Mouse (Mus musculus): Measurements from ENCODE around the gene Bspry. TPM values are rescaled to one million over a fixed set of nuclear protein-coding genes. Genes with fewer than 3 reads are reported as not detected.

Gene Bspry
- total and polyA plus RNA-seq, 3 experiments: 0.19 to 0.50 TPM; not detected in 1

DNA sequence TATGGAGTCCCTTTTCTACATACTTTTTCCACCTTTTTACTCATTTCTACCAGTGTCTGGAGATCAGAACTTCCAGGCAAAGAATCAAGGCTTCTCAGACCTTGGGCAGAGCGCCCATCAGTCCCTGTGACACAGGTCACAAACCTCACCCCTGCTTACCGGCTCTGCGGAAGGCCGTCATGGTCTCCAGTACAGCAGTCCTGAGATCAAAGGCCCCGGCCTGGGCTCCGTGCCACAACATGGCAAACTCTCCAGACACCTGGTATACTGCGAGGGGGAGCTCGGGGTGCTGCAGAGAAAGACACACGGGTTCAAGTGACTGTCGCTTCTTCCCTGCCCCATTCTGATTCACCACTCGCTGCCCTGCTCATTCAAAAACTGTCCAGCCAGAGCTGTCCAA is 30.1 kb downstream of the Bspry start:
- no peak overlapping the region for H3K27ac ChIP-seq (ENCODE audit: control insufficient read depth, low read depth, low read length)
- TF ChIP-seq E2F4 (IDR thresholded peaks at IDR 0.05; ENCODE audit: borderline replicate concordance, low read depth, low read length) (no peak), SMC3 (IDR thresholded peaks at IDR 0.05; ENCODE audit: low read depth, low read length) (no peak), GATA1 (IDR thresholded peaks at IDR 0.05; ENCODE audit: low read depth, low read length) (no peak), EP300 (IDR thresholded peaks at IDR 0.05; ENCODE audit: low read depth in 1 of 2, low read length in 2 of 2) (no peak), NRF1 (IDR thresholded peaks at IDR 0.05; ENCODE audit: insufficient read depth, low read depth, low read length, poor library complexity, severe bottlenecking) (no peak), MAZ (IDR thresholded peaks at IDR 0.05; ENCODE audit: low read depth, low read length) (no peak), HCFC1 (IDR thresholded peaks at IDR 0.05; ENCODE audit: low read depth, low read length) (no peak), KAT2A (conservative IDR thresholded peaks at IDR 0.05; ENCODE audit: low read depth, low read length) (no peak), MYC (IDR thresholded peaks at IDR 0.05; ENCODE audit: low read depth, low read length) (no peak), RAD21 (IDR thresholded peaks at IDR 0.05; ENCODE audit: low read depth, low read length) (no peak)

DNA sequence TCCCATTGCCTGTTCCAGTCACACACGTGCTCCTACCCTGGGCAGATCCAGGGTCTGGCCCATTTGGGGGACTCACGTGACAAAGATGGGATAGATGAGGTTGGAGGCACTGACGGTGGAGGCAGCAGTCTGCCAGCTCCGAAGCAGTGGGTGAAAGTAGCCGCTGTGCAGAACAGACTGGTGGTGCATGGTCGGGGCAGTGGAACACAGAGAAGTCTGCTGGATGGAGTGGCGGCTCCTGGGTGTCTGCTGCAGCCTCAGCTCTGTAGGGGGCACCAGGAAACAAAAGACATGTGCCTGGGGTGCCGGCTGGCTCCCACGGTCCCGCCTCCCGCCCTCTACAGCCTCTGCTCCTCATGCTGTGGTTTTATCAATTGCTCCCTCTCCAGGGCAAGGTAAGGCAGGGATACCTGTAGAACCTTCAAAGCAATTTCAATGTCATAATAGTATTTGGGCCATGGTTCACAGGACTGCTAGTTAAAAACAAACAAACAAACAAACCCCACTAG is 34.2 kb downstream of the Bspry start:
- Histone ChIP-seq H3K4me3 (ENCODE audit: control insufficient read depth in 1 of 2, insufficient read depth in 1 of 2, low read depth in 2 of 2, low read length in 2 of 2) (no peak overlapping the region), H3K9ac (ENCODE audit: control insufficient read depth, low read depth, low read length, poor library complexity, severe bottlenecking) (no peak overlapping the region), H3K27me3 (ENCODE audit: control insufficient read depth in 1 of 2, insufficient read depth in 2 of 2, low read length in 2 of 2) (no peaks in the 10 kb centered on the region), H3K9me3 (replicated peaks; ENCODE audit: insufficient read depth, low read length) (no peaks in the 10 kb centered on the region), H3K27ac (ENCODE audit: control insufficient read depth, low read depth, low read length) (no peak overlapping the region), H3K4me1 (ENCODE audit: control insufficient read depth in 1 of 2, insufficient read depth in 2 of 2, low read length in 2 of 2) (peaks cover 39 to 42% of the 10 kb centered on the region in 2 experiments), H3K79me2 (ENCODE audit: control insufficient read depth, insufficient read depth, low read length, poor library complexity) (peaks cover 20% of the 10 kb centered on the region), H3K36me3 (ENCODE audit: control insufficient read depth in 1 of 2, insufficient read depth in 2 of 2, low read length in 2 of 2) (peaks cover 5 to 40% of the 10 kb centered on the region in 2 experiments; a peak in 3 of 4 replicates)
- TF ChIP-seq TAL1 (IDR thresholded peaks at IDR 0.05; ENCODE audit: low read length): no peak
- TF ChIP-seq USF2 (IDR thresholded peaks at IDR 0.05; ENCODE audit: borderline replicate concordance in 1 of 2, insufficient read depth in 1 of 2, low read depth in 1 of 2, low read length in 2 of 2): no peak
- no peak for TF ChIP-seq MAZ (IDR thresholded peaks at IDR 0.05; ENCODE audit: low read depth, low read length)
- TF ChIP-seq USF1 (IDR thresholded peaks at IDR 0.05; ENCODE audit: low read depth, low read length): no peak
- TF ChIP-seq MAFK (IDR thresholded peaks at IDR 0.05; ENCODE audit: borderline replicate concordance, low read depth, low read length): no peak
- no peak for TF ChIP-seq TBP (IDR thresholded peaks at IDR 0.05; ENCODE audit: low read depth, low read length)
- no peak for TF ChIP-seq E2F4 (IDR thresholded peaks at IDR 0.05; ENCODE audit: borderline replicate concordance, low read depth, low read length)
- DNase-seq (ENCODE audit: low read depth, low spot score): peak; percentile 20

More for the DNA sequence above, 30.1 kb downstream of the Bspry start:
- Histone ChIP-seq H3K9me3 (replicated peaks; ENCODE audit: insufficient read depth, low read length) (no peaks in the 10 kb centered on the region), H3K79me2 (ENCODE audit: control insufficient read depth, insufficient read depth, low read length, poor library complexity) (no peaks in the 10 kb centered on the region), H3K27me3 (ENCODE audit: control insufficient read depth in 1 of 2, insufficient read depth in 2 of 2, low read length in 2 of 2) (no peaks in the 10 kb centered on the region), H3K4me1 (ENCODE audit: control insufficient read depth in 1 of 2, insufficient read depth in 2 of 2, low read length in 2 of 2) (peaks cover under 1 to 1% of the 10 kb centered on the region in 2 experiments; a peak in 3 of 4 replicates), H3K9ac (ENCODE audit: control insufficient read depth, low read depth, low read length, poor library complexity, severe bottlenecking) (no peak overlapping the region), H3K36me3 (ENCODE audit: control insufficient read depth in 1 of 2, insufficient read depth in 2 of 2, low read length in 2 of 2) (peaks cover 0 to 11% of the 10 kb centered on the region in 2 experiments; a peak in 3 of 4 replicates), H3K4me3 (ENCODE audit: control insufficient read depth in 1 of 2, insufficient read depth in 1 of 2, low read depth in 2 of 2, low read length in 2 of 2) (no peak overlapping the region)
- DNase-seq (ENCODE audit: low read depth, low spot score): peak; percentile 5
